Mouse (Mus musculus) ES-Bruce4 (cell line): ENCODE measurements around the gene Cdipt.

ENCODE experiments used
- CTCF ChIP-seq: IDR thresholded peaks from one replicate; pipeline ENCODE4 v1.8.1; 2011; ENCODE audit warnings: low read depth, low read length
- POLR2A ChIP-seq: IDR thresholded peaks from one replicate; pipeline ENCODE4 v1.8.1; 2011; ENCODE audit warnings: low read length; ENCODE audit not compliant: insufficient read depth

- TF ChIP-seq POLR2A = no peak
- TF ChIP-seq CTCF = no peak
Measured at GRCm38 (mm10) chr7:127011717-127012116, 36.0 kb downstream of the Cdipt start.
